Mouse (Mus musculus) liver, adult 2 months (tissue): ENCODE measurements around the gene Il12rb1. TPM values are rescaled to one million over a fixed set of nuclear protein-coding genes. Genes with fewer than 3 reads are reported as not detected.
"Not testable (repeated sequence)": the region's sequence is repeated elsewhere in the genome, so short reads cannot be mapped to it uniquely, and the experiment has no call there.

Experiments
- DNase-seq: peaks from one replicate; pipeline ENCODE4 v3.0.0-alpha.2; 2011; ENCODE audit warnings: low read depth, low spot score; ENCODE audit errors: extremely low read depth
- H3K27ac ChIP-seq: fragments of 200-500 bp; replicated peaks from 2 replicates; pipeline ENCODE4 v1.5.1; 2012; ENCODE audit warnings: low read depth, mild to moderate bottlenecking, control low read depth, inconsistent platforms, low read length; ENCODE audit not compliant: insufficient read depth
- H3K27me3 ChIP-seq: fragments of 200-500 bp; 2 replicates; pipeline ENCODE4 v1.6.1; 2012; ENCODE audit warnings: mild to moderate bottlenecking, moderate library complexity, low read length, inconsistent platforms; ENCODE audit not compliant: control insufficient read depth, insufficient read depth
- H3K36me3 ChIP-seq: fragments of 200-500 bp; 2 replicates; pipeline ENCODE4 v1.6.1; 2012; ENCODE audit warnings: low read length, inconsistent platforms; ENCODE audit not compliant: control insufficient read depth, insufficient read depth
- H3K4me1 ChIP-seq: fragments of 200-500 bp; 2 replicates; pipeline ENCODE4 v1.6.1; 2011; ENCODE audit warnings: low read length; ENCODE audit not compliant: control insufficient read depth, insufficient read depth
- H3K4me3 ChIP-seq: fragments of 200-500 bp; 2 replicates; pipeline ENCODE4 v1.5.1; 2011; ENCODE audit warnings: low read depth, mild to moderate bottlenecking, control low read depth, low read length, moderate library complexity; ENCODE audit not compliant: insufficient read depth
- H3K79me2 ChIP-seq: fragments of 200-500 bp; 2 replicates; pipeline ENCODE4 v1.6.1; 2012; ENCODE audit warnings: inconsistent platforms, mild to moderate bottlenecking, low read length, moderate library complexity; ENCODE audit not compliant: control insufficient read depth, insufficient read depth
- H3K9ac ChIP-seq: fragments of 200-500 bp; 2 replicates; pipeline ENCODE4 v1.6.1; 2012; ENCODE audit warnings: low read depth, mild to moderate bottlenecking, control low read depth, inconsistent platforms, low read length
- CTCF ChIP-seq: fragments of 200-500 bp; IDR thresholded peaks from 2 replicates; pipeline ENCODE4 v1.5.1; 2011; ENCODE audit warnings: low read depth, low read length, control low read depth
- POLR2A ChIP-seq: fragments of 200-500 bp; IDR thresholded peaks from 2 replicates; pipeline ENCODE4 v1.6.1; 2011; ENCODE audit warnings: low read length, control low read depth; ENCODE audit not compliant: insufficient read depth; ENCODE audit errors: extremely low read depth
- WGBS: fragments of 180-500 bp; shearing (Covaris S2); methylation state at CpG from one replicate; pipeline ENCODE4 v1.1.7; 2018; 5-methylcytosine and 5-hydroxymethylcytosine counted together
- polyA plus RNA-seq: library from polyadenylated mRNA; depleted of rRNA; stranded (reverse); fragments of >200 nt; gene quantifications from 2 replicates; pipeline ENCODE4 v1.2.3, GENCODE M21; 2012
- total RNA-seq: library from RNA; depleted of rRNA; stranded (reverse); fragments of >200 nt; gene quantifications from 2 replicates; pipeline ENCODE4 v1.2.3, GENCODE M21; 2014

Il12rb1 gene
- total and polyA plus RNA-seq, 2 experiments: 0.34 to 0.37 TPM

DNA sequence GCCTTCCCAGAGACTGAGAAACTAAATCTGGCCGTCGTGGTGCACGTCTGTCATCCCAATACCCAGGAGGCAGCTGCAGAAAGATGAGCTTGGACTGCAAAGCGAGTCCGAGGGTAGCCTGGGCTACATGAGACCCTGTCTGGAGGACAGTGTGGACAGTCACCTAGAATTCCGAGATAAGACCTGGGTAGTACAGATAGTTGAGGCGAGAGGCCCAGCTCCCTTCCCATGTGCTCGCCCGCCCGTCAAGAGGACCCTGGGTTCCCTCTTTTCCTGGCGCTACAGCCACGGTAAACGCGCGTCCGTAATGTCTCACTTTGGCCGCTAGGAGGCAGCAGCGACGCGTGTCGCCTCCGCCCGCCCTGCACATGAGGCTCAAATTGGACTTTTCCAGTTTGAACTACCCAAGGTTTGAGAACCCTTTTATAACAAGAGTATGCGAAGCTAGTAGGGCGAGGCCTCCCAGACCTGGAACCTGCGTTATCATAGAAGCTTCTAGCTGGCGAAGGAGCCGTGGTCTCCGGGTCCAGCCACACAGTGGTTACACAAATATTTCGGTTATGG is 13.2 kb downstream of the Il12rb1 start:
- no peak for DNase-seq
- Histone ChIP-seq H3K79me2 (no peaks in the 10 kb centered on the region), H3K4me1 (peaks cover 4% of the 10 kb centered on the region; the same call in 1 of the 2 replicates), H3K27ac (no peak overlapping the region), H3K36me3 (no peaks in the 10 kb centered on the region), H3K27me3 (no peaks in the 10 kb centered on the region), H3K9ac (no peak overlapping the region), H3K4me3 (no peak overlapping the region)
- TF ChIP-seq CTCF: peak; percentile 97
- TF ChIP-seq POLR2A: no peak
- 17% methylated on average over 30 of the region's 30 CpGs for WGBS

GRCm38 (mm10) chr8:70821992-70822391 is 13.7 kb downstream of the Il12rb1 start:
- peaks cover 3% of the 10 kb centered on the region; the same call in 1 of the 2 replicates for H3K4me1 ChIP-seq
- no peaks in the 10 kb centered on the region for H3K79me2 ChIP-seq
- no peak overlapping the region for H3K9ac ChIP-seq
- no peaks in the 10 kb centered on the region for H3K27me3 ChIP-seq
- no peak overlapping the region for H3K27ac ChIP-seq
- TF ChIP-seq CTCF: no peak
- TF ChIP-seq POLR2A: no peak
- no peak overlapping the region for H3K4me3 ChIP-seq
- no peaks in the 10 kb centered on the region for H3K36me3 ChIP-seq
- no peak for DNase-seq
- 52% methylated on average over 11 of the region's 11 CpGs for WGBS

DNA sequence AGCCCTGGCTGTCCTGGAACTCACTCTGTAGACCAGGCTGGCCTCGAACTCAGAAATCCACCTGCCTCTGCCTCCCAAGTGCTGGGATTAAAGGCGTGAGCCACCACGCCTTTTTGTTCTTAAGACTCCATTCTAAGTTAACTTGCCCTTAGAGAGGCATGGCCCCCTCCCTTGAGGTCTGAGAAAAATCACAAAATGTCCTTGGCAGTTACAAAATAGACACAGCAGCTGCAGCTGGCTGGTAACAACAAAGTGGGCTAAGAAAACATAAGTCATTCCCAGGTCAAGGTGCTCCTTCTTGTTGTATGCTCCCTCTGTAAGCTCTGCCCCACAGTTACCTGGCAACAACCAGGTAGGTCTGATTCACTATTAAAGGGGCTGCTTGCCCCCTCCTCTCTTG is 14.3 kb downstream of the Il12rb1 start:
- not testable (repeated sequence) for H3K4me3 ChIP-seq, H3K4me1 ChIP-seq, H3K36me3 ChIP-seq, DNase-seq, H3K27me3 ChIP-seq, H3K9ac ChIP-seq, H3K79me2 ChIP-seq, H3K27ac ChIP-seq
- 95% methylated on average over 3 of the region's 3 CpGs for WGBS

- 62% methylated on average over 7 of the region's 7 CpGs for WGBS
- no peaks in the 10 kb centered on the region for H3K36me3 ChIP-seq
- H3K4me3 ChIP-seq: no peak overlapping the region
- peaks cover 2% of the 10 kb centered on the region; the same call in 1 of the 2 replicates for H3K4me1 ChIP-seq
- peak; percentile 86 for DNase-seq
- peak overlapping the region; percentile 50; the same call in 1 of the 2 replicates for H3K9ac ChIP-seq
- H3K79me2 ChIP-seq: no peaks in the 10 kb centered on the region
- TF ChIP-seq CTCF (no peak), POLR2A (no peak)
- peak overlapping the region; percentile 41 for H3K27ac ChIP-seq
- no peaks in the 10 kb centered on the region for H3K27me3 ChIP-seq
Observed at GRCm38 (mm10) chr8:70823802-70824201, 15.6 kb downstream of the Il12rb1 start.

GRCm38 (mm10) chr8:70825816-70826215 is 17.6 kb downstream of the Il12rb1 start:
- no peaks in the 10 kb centered on the region for H3K36me3 ChIP-seq
- no peaks in the 10 kb centered on the region for H3K79me2 ChIP-seq
- no peak overlapping the region for H3K4me3 ChIP-seq
- H3K27me3 ChIP-seq: no peaks in the 10 kb centered on the region
- DNase-seq: peak; percentile 75
- peaks cover 2% of the 10 kb centered on the region; the same call in 1 of the 2 replicates for H3K4me1 ChIP-seq
- no peak overlapping the region for H3K9ac ChIP-seq
- no peak for TF ChIP-seq POLR2A
- no peak for TF ChIP-seq CTCF
- WGBS: 87% methylated on average over 8 of the region's 8 CpGs
- no peak overlapping the region for H3K27ac ChIP-seq

DNA sequence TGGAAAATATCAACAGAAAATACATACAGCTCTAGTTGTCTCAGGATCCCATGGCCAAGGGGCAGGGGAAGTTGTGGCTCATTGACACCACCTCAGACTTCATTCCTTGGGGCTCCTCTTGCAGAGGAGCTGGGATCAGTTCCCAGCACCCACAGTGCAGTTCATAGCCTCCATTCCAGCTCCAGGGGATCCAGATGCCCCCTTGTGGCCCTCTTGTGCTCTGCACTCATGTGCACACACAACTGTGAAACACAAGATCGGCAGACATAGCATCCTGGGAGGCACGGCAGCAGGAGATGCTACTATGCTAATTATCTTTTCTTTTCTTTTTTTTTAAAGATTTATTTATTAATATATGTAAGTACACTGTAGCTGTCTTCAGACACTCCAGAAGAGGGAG is 18.8 kb downstream of the Il12rb1 start:
- no peak for TF ChIP-seq POLR2A
- peak; percentile 33 for TF ChIP-seq CTCF
- H3K27me3 ChIP-seq: no peaks in the 10 kb centered on the region
- WGBS: 98% methylated on average over 2 of the region's 2 CpGs
- no peak overlapping the region for H3K9ac ChIP-seq
- no peak for DNase-seq
- H3K27ac ChIP-seq: no peak overlapping the region
- no peak overlapping the region for H3K4me3 ChIP-seq
- H3K79me2 ChIP-seq: no peaks in the 10 kb centered on the region
- peaks cover 2% of the 10 kb centered on the region; the same call in 1 of the 2 replicates for H3K4me1 ChIP-seq
- no peaks in the 10 kb centered on the region for H3K36me3 ChIP-seq
